Mouse (Mus musculus) mature B cell (primary cell): Measurements from ENCODE around the gene Gli1.

Experiments
- in situ Hi-C: fragments of 300-500 bp; cut with MboI; formaldehyde crosslinking; loops from 2 replicates; pipeline ENCODE4 v1.14.3; 2019

The Gli1 gene

GRCm38 (mm10) chr10:127291881-127292638 lies 49.7 kb downstream of the Gli1 start:
- in situ Hi-C loops, result no loop called here

- in situ Hi-C loops, result no loop called here
Observed at GRCm38 (mm10) chr10:127290930-127291880, 50.6 kb downstream of the Gli1 start.

- in situ Hi-C loops, result no loop called here
Observed at GRCm38 (mm10) chr10:127290307-127290929, 51.4 kb downstream of the Gli1 start.

GRCm38 (mm10) chr10:127289573-127290191 lies 52.1 kb downstream of the Gli1 start:
- in situ Hi-C loops, result no loop called here

- in situ Hi-C loops, result no loop called here
Observed at GRCm38 (mm10) chr10:127288800-127289572, 52.8 kb downstream of the Gli1 start, which contains the start of gene Mbd6. TSS of gene Mbd6 (minus strand) at chr10:127289018.

- in situ Hi-C loops, result no loop called here
Observed at GRCm38 (mm10) chr10:127288328-127288799, 53.4 kb downstream of the Gli1 start.

- in situ Hi-C loops, result no loop called here
Observed at GRCm38 (mm10) chr10:127287936-127288293, 53.9 kb downstream of the Gli1 start.

GRCm38 (mm10) chr10:127287271-127287935 lies 54.4 kb downstream of the Gli1 start:
- in situ Hi-C loops, result no loop called here

GRCm38 (mm10) chr10:127286730-127287129 lies 55.0 kb downstream of the Gli1 start:
- in situ Hi-C loops, result no loop called here

GRCm38 (mm10) chr10:127286194-127286593 lies 55.6 kb downstream of the Gli1 start:
- in situ Hi-C loops, result no loop called here

- in situ Hi-C loops, result no loop called here
Observed at GRCm38 (mm10) chr10:127285644-127286043, 56.1 kb downstream of the Gli1 start.

GRCm38 (mm10) chr10:127284724-127285500 lies 56.9 kb downstream of the Gli1 start:
- in situ Hi-C loops, result no loop called here

- in situ Hi-C loops, result no loop called here
Observed at GRCm38 (mm10) chr10:127284105-127284622, 57.6 kb downstream of the Gli1 start.

- in situ Hi-C loops, result no loop called here
Observed at GRCm38 (mm10) chr10:127282620-127283215, 59.1 kb downstream of the Gli1 start.

GRCm38 (mm10) chr10:127281316-127281715 lies 60.5 kb downstream of the Gli1 start:
- in situ Hi-C loops, result no loop called here
